Mouse (Mus musculus): ENCODE data around the gene Limch1. TPM values are rescaled to one million over a fixed set of nuclear protein-coding genes. Genes with fewer than 3 reads are reported as not detected.

The Limch1 gene
- polyA plus RNA-seq, 1 experiment from 2014 or later, result 38.2 TPM

DNA sequence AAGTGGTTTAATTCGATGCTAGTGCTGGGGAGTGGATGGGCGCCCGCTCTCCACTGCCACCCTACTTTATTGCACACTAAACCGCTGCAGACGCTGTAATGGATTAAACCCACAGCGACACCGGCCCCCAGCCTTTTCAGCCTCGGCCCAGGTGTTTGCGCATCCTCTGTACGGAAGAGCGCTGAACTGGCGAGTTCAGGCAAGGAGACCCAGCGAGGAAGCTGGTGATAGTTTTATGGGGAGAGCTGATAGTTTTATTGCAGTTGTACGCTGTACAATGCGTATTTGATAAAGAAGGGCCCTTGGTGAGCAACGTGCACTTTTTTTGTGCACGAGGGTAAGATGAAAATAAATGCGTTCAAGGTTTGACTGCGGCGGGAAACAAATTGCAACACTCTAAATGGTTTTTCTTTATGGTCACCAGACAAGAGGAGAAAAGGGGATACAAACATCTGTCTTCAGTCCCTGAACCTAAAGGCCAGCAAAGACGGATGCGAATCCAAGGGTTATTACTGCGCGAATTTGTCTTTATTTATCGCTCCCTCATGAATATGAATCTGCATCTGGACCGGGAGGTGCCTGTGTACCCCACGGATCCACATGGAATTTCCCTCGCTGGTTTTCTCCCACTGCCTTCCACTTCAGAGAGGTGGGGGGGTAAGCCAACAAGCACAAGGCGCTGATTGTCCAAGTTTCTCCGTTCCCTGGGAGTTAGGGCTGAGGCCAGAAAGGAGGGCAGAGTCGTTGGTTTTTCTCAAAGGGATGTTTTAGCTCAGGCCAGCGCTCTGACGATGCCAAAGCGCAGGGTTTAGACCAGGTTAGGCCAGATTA is 355.2 kb downstream of the Limch1 start:
- H3K4me2 ChIP-seq, result no peak overlapping the region
- no peak overlapping the region for H3K27ac ChIP-seq
- H3K36me3 ChIP-seq (replicated peaks), result no peaks in the 10 kb centered on the region
- peaks cover 15% of the 10 kb centered on the region for H3K4me1 ChIP-seq
- peaks cover 96% of the 10 kb centered on the region for H3K27me3 ChIP-seq
- no peak overlapping the region for H3K4me3 ChIP-seq (replicated peaks)
- WGBS, result 2% methylated on average over 34 of the region's 34 CpGs
- no peaks in the 10 kb centered on the region for H3K9me3 ChIP-seq
- no peak overlapping the region for H3K9ac ChIP-seq
- 0 out of 2 replicates have a peak, but pooled peaks have one; percentile 31 for ATAC-seq (ENCODE audit: low FRiP score)

DNA sequence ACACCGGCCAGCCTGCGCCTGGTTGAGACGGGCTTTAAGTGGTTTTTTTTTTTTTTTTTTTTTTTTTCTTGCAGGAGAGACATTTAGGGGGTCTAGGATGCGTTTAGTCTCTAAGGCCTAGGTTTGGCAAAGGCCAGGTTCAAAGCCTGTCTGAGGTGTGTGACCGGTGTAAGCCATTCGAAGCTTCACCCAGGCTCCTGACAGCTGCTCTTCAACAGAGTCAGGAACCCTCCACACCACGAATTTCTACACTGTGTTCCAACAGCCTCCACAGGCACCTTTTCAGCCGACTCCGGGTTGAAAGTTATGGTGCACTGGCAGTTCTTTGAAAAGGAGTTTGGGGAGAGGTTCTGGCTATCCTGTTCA is 355.8 kb downstream of the Limch1 start:
- H3K4me1 ChIP-seq, result peaks cover 9% of the 10 kb centered on the region
- H3K4me2 ChIP-seq, result peak overlapping the region; percentile 4; the same call in 1 of the 2 replicates
- H3K36me3 ChIP-seq (replicated peaks), result no peaks in the 10 kb centered on the region
- 0 out of 2 replicates have a peak, but pooled peaks have one; percentile 5 for ATAC-seq (ENCODE audit: low FRiP score)
- no peak overlapping the region for H3K9ac ChIP-seq
- 2% methylated on average over 9 of the region's 9 CpGs for WGBS
- H3K27ac ChIP-seq, result no peak overlapping the region
- no peaks in the 10 kb centered on the region for H3K9me3 ChIP-seq
- no peak overlapping the region for H3K4me3 ChIP-seq (replicated peaks)
- H3K27me3 ChIP-seq, result peaks cover 95% of the 10 kb centered on the region

DNA sequence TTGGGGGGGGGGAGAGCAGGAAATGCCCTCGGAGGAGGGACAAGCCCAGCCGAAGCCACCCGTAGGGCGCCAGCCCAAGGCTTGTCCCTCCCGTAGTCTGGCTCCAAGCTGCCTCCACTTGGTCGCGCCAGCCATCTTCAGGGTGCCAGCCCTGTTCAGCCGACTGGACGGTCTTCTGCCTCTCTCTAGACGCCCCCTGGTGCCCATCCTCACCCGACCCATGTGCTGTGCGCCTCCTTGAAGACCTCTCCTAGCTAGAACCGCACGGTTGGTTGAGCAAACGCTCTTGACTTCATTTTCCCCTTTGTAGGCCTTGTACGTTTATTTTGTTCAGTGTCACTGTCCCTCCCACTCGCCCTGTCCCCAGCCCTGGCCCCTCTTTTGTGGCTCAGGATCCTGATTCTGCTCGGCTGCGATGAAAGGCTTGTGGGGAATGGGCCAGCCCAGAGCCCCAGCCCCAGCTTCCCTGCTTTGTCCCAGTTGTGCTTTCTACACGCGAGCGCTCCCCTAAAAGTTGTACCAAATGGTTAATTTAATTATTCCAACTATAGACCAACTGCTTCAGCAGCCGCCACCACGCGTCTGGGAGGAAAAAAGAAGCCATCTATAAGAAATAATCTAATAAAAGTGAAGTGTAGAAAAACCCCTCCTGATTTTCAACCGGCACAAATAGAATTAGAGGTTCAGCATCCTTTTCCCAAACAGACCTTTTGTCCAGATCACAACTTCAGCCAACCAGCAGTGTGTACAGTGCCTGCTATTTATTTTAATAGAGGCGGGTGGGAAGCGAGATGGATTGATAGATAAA is 356.4 kb downstream of the Limch1 start:
- H3K4me3 ChIP-seq (replicated peaks), result no peak overlapping the region
- 1% methylated on average over 28 of the region's 28 CpGs for WGBS
- no peaks in the 10 kb centered on the region for H3K36me3 ChIP-seq (replicated peaks)
- H3K27me3 ChIP-seq, result peaks cover 93% of the 10 kb centered on the region
- peaks cover 6% of the 10 kb centered on the region; the same call in 1 of the 2 replicates for H3K4me1 ChIP-seq
- H3K9ac ChIP-seq, result no peak overlapping the region
- H3K27ac ChIP-seq, result no peak overlapping the region
- peak overlapping the region; percentile 4; the same call in 1 of the 2 replicates for H3K4me2 ChIP-seq
- H3K9me3 ChIP-seq, result no peaks in the 10 kb centered on the region
- ATAC-seq (ENCODE audit: low FRiP score), result peak; percentile 68

GRCm38 (mm10) chr5:67103016-67103415 is 357.4 kb downstream of the Limch1 start:
- WGBS, result 4% methylated on average over 3 of the region's 3 CpGs
- H3K27me3 ChIP-seq, result peaks cover 83% of the 10 kb centered on the region
- ATAC-seq (ENCODE audit: low FRiP score), result no peak
- peaks cover 6% of the 10 kb centered on the region; the same call in 1 of the 2 replicates for H3K4me1 ChIP-seq
- H3K4me2 ChIP-seq, result no peak overlapping the region
- no peak overlapping the region for H3K9ac ChIP-seq
- H3K36me3 ChIP-seq (replicated peaks), result no peaks in the 10 kb centered on the region
- no peak overlapping the region for H3K27ac ChIP-seq
- H3K4me3 ChIP-seq (replicated peaks), result no peak overlapping the region
- no peaks in the 10 kb centered on the region for H3K9me3 ChIP-seq

DNA sequence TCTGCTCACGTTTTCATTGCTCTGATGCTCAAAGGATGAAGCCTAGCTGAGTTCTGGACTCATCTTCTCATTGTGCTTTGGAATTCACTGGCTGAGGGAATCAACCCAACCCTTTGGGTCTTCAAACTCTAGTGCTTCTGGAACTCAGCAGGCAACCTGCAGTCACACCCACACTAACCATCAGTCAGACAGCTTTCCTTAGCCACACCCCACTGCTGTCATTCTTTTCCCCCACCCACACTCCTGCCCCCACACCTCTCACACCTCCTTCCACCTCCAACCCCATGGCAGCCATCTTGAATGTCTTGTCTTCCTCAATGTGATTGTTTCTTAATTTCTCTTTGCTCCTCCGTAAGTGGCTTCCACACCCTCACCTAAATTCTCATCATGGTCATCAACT is 360.6 kb downstream of the Limch1 start:
- 86% methylated on average over 2 of the region's 2 CpGs for WGBS
- 0 out of 2 replicates have a peak, but pooled peaks cover 6% of the 10 kb centered on the region for H3K4me1 ChIP-seq
- H3K9me3 ChIP-seq, result no peaks in the 10 kb centered on the region
- ATAC-seq (ENCODE audit: low FRiP score), result no peak
- no peak overlapping the region for H3K4me2 ChIP-seq
- H3K9ac ChIP-seq, result no peak overlapping the region
- H3K27me3 ChIP-seq, result peaks cover 58% of the 10 kb centered on the region
- H3K36me3 ChIP-seq (replicated peaks), result no peaks in the 10 kb centered on the region
- no peak overlapping the region for H3K27ac ChIP-seq
- no peak overlapping the region for H3K4me3 ChIP-seq (replicated peaks)

Small RNAs within 50 kb of the gene (microRNA-seq; reads per million reads assigned to microRNA genes)
- not detected for gene Gm23841

Other genes starting within 250 kb of the Limch1 start
- gene Apbb2, start 127.0 kb upstream of the Limch1 start, polyA plus RNA-seq (2016; fragmentation: Nextera tagmentation; extraction: Ambion mirVana), result 53.4 and 56.5 TPM in 2 replicates
- gene Uchl1, start 69.7 kb upstream of the Limch1 start, polyA plus RNA-seq (2016; fragmentation: Nextera tagmentation; extraction: Ambion mirVana), result 539 and 554 TPM in 2 replicates